Mouse (Mus musculus): ENCODE measurements around the gene Stradb.

DNA sequence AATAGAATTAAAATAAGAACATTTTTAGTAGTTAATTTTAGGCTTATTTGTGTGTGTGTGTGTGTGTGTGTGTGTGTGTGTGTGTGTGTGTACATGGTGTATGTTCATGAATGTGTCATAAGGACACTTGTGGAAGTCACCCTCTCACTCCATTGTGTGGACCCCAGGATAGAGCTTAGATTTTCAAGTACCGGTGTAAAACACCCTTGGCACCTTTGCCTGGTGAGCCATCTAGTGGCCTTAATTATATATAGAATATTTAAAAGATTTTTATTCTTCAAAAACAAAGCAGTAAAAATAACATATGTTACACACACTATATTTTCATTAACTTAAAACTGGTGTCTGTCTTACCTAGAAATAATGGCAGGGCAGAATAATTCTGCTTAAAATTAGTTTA is 20.4 kb downstream of the Stradb start:
- TF ChIP-seq POLR2A (IDR thresholded peaks at IDR 0.05; ENCODE audit: borderline replicate concordance, insufficient read depth, low read length) (no peak), CTCF (IDR thresholded peaks at IDR 0.05; ENCODE audit: borderline replicate concordance, insufficient read depth, low read depth, low read length) (no peak)
